Mouse (Mus musculus): ENCODE data around the gene Zfp53. TPM values are rescaled to one million over a fixed set of nuclear protein-coding genes. Genes with fewer than 3 reads are reported as not detected.
A peak's percentile ranks its signal among the peaks of the same experiment; 100 is the strongest.
"Not testable (repeated sequence)": the region's sequence is repeated elsewhere in the genome, so short reads cannot be mapped to it uniquely, and the experiment has no call there.

The Zfp53 gene
- 23.9 and 25.5 TPM in 2 replicates for total RNA-seq (2015)
- 13.7 and 16.0 TPM in 2 replicates for total RNA-seq (2017)

GRCm38 (mm10) chr17:21488760-21489499 lies at the start of gene Zfp53:
Gene Zfp53 (plus strand): TSS chr17:21488998.
- peak; percentile 99 for ATAC-seq (ENCODE audit: poor library complexity, severe bottlenecking)

- ATAC-seq (ENCODE audit: poor library complexity, severe bottlenecking): peak; percentile 78
Measured at GRCm38 (mm10) chr17:21449669-21450068, 39.1 kb upstream of the Zfp53 start.

- peak; percentile 97 for ATAC-seq (ENCODE audit: poor library complexity, severe bottlenecking)
Measured at GRCm38 (mm10) chr17:21450138-21450704, 38.6 kb upstream of the Zfp53 start, which contains the start of gene Zfp51. Gene Zfp51 (plus strand): TSS chr17:21450374.

- ATAC-seq (ENCODE audit: poor library complexity, severe bottlenecking): peak; percentile 64; the same call in 1 of the 2 replicates
Measured at GRCm38 (mm10) chr17:21463550-21463949, 25.2 kb upstream of the Zfp53 start.

- no peak for ATAC-seq (ENCODE audit: poor library complexity, severe bottlenecking)
Measured at GRCm38 (mm10) chr17:21472032-21472652, 16.7 kb upstream of the Zfp53 start.

- ATAC-seq (ENCODE audit: poor library complexity, severe bottlenecking): no peak
Measured at GRCm38 (mm10) chr17:21472653-21473307, 16.0 kb upstream of the Zfp53 start.

- ATAC-seq (ENCODE audit: poor library complexity, severe bottlenecking): 0 out of 2 replicates have a peak, but pooled peaks have one; percentile 27
Measured at GRCm38 (mm10) chr17:21473362-21474190, 15.2 kb upstream of the Zfp53 start.

GRCm38 (mm10) chr17:21474729-21475128 lies 14.1 kb upstream of the Zfp53 start:
- not testable (repeated sequence) for ATAC-seq (ENCODE audit: poor library complexity, severe bottlenecking)

GRCm38 (mm10) chr17:21475290-21475689 lies 13.5 kb upstream of the Zfp53 start:
- not testable (repeated sequence) for ATAC-seq (ENCODE audit: poor library complexity, severe bottlenecking)

- ATAC-seq (ENCODE audit: poor library complexity, severe bottlenecking): not testable (repeated sequence)
Measured at GRCm38 (mm10) chr17:21476351-21476750, 12.4 kb upstream of the Zfp53 start.

- peak; percentile 27; the same call in 1 of the 2 replicates for ATAC-seq (ENCODE audit: poor library complexity, severe bottlenecking)
Measured at GRCm38 (mm10) chr17:21478103-21478777, 10.6 kb upstream of the Zfp53 start.

GRCm38 (mm10) chr17:21489500-21490001 lies 753 bp downstream of the Zfp53 start:
- peak; percentile 46 for ATAC-seq (ENCODE audit: poor library complexity, severe bottlenecking)

- ATAC-seq (ENCODE audit: poor library complexity, severe bottlenecking): no peak
Measured at GRCm38 (mm10) chr17:21501365-21501764, 12.6 kb downstream of the Zfp53 start.

- peak; percentile 57; the same call in 1 of the 2 replicates for ATAC-seq (ENCODE audit: poor library complexity, severe bottlenecking)
Measured at GRCm38 (mm10) chr17:21504524-21504923, 15.7 kb downstream of the Zfp53 start.

- no peak for ATAC-seq (ENCODE audit: poor library complexity, severe bottlenecking)
Measured at GRCm38 (mm10) chr17:21506258-21506657, 17.5 kb downstream of the Zfp53 start.

GRCm38 (mm10) chr17:21509756-21510155 lies 21.0 kb downstream of the Zfp53 start:
- ATAC-seq (ENCODE audit: poor library complexity, severe bottlenecking): no peak

GRCm38 (mm10) chr17:21515403-21516105 lies 26.8 kb downstream of the Zfp53 start:
- ATAC-seq (ENCODE audit: poor library complexity, severe bottlenecking): peak; percentile 80

- ATAC-seq (ENCODE audit: poor library complexity, severe bottlenecking): peak; percentile 97
Measured at GRCm38 (mm10) chr17:21516201-21517129, 27.7 kb downstream of the Zfp53 start.

Data from megakaryocyte, adult 5-6 weeks (primary cell).